Mouse (Mus musculus) liver, postnatal 0 days (tissue): Measurements from ENCODE around the gene Gtf2a1.

ENCODE experiments used
- CTCF ChIP-seq: sonication (generic); IDR thresholded peaks from 2 replicates; pipeline ENCODE4 v1.5.1; 2016; ENCODE audit warnings: antibody characterized with exemption, low read depth
- EP300 ChIP-seq: IDR thresholded peaks from 2 replicates; pipeline ENCODE4 v1.6.1; 2016; ENCODE audit warnings: antibody characterized with exemption, low read depth, mild to moderate bottlenecking

GRCm38 (mm10) chr12:91606651-91607050, 16.4 kb upstream of the Gtf2a1 start:
- TF ChIP-seq CTCF (no peak), EP300 (no peak)
